Mouse (Mus musculus): ENCODE results near the gene Csde1. TPM values are rescaled to one million over a fixed set of nuclear protein-coding genes. Genes with fewer than 3 reads are reported as not detected.

Gene Csde1
- total and polyA plus RNA-seq, 3 experiments, result 196 to 249 (median 210) TPM

GRCm38 (mm10) chr3:103075871-103076270 lies 55.6 kb downstream of the Csde1 start:
- Histone ChIP-seq H3K4me1 (ENCODE audit: control insufficient read depth in 1 of 2, insufficient read depth in 2 of 2) (no peaks in the 10 kb centered on the region), H3K4me3 (replicated peaks in 1 of 3; ENCODE audit: low read depth in 2 of 3, low read length in 2 of 3, poor library complexity in 1 of 3) (no peak overlapping the region), H3K9ac (ENCODE audit: insufficient read depth, low read depth) (no peak overlapping the region), H3K4me2 (ENCODE audit: insufficient read depth, low read depth, poor library complexity, severe bottlenecking) (no peak overlapping the region), H3K27ac (ENCODE audit: insufficient read depth, low read depth) (no peak overlapping the region), H3K27me3 (replicated peaks) (no peaks in the 10 kb centered on the region), H3K9me3 (replicated peaks; ENCODE audit: low read length) (no peaks in the 10 kb centered on the region), H3K36me3 (replicated peaks in 1 of 2; ENCODE audit: control insufficient read depth in 1 of 2, insufficient read depth in 1 of 2, low read length in 1 of 2) (peaks cover 0 to 2% of the 10 kb centered on the region in 2 experiments), H3K79me2 (replicated peaks; ENCODE audit: control insufficient read depth, extremely low read depth, insufficient read depth, poor library complexity, severe bottlenecking) (no peaks in the 10 kb centered on the region)
- TF ChIP-seq E2F4 (IDR thresholded peaks at IDR 0.05; ENCODE audit: insufficient replicate concordance, low read depth, low read length), result no peak
- TF ChIP-seq CTCF (conservative IDR thresholded peaks at IDR 0.05 in 1 of 2, IDR thresholded peaks at IDR 0.05 in 1 of 2; ENCODE audit: low read depth in 2 of 2, low read length in 2 of 2), result no peak
- TF ChIP-seq ZMIZ1 (IDR thresholded peaks at IDR 0.05; ENCODE audit: low read depth, low read length), result no peak
- TF ChIP-seq ELF1 (IDR thresholded peaks at IDR 0.05; ENCODE audit: low read depth, low read length), result no peak
- TF ChIP-seq TCF12 (IDR thresholded peaks at IDR 0.05; ENCODE audit: low read depth, low read length), result no peak
- TF ChIP-seq JUND (conservative IDR thresholded peaks at IDR 0.05; ENCODE audit: low read depth, low read length), result no peak
- TF ChIP-seq CHD1 (IDR thresholded peaks at IDR 0.05; ENCODE audit: low read depth, low read length), result no peak
- no peak for TF ChIP-seq NRF1 (IDR thresholded peaks at IDR 0.05; ENCODE audit: low read depth, low read length)
- no peak for TF ChIP-seq BHLHE40 (IDR thresholded peaks at IDR 0.05; ENCODE audit: low read depth, low read length)
- TF ChIP-seq MAZ (IDR thresholded peaks at IDR 0.05; ENCODE audit: low read depth, low read length), result no peak
- no peak for TF ChIP-seq SMC3 (IDR thresholded peaks at IDR 0.05; ENCODE audit: low read depth, low read length)
- TF ChIP-seq USF2 (conservative IDR thresholded peaks at IDR 0.05; ENCODE audit: low read depth, low read length), result no peak
- no peak for TF ChIP-seq SIN3A (IDR thresholded peaks at IDR 0.05; ENCODE audit: low read length)
- TF ChIP-seq MEF2A (IDR thresholded peaks at IDR 0.05; ENCODE audit: borderline replicate concordance, low read depth, low read length), result no peak
- no peak for TF ChIP-seq KAT2A (IDR thresholded peaks at IDR 0.05; ENCODE audit: insufficient replicate concordance, low read length)
- no peak for TF ChIP-seq USF1 (IDR thresholded peaks at IDR 0.05; ENCODE audit: low read depth, low read length)
- no peak for TF ChIP-seq MYC (IDR thresholded peaks at IDR 0.05; ENCODE audit: low read depth, low read length)
- TF ChIP-seq ZKSCAN1 (IDR thresholded peaks at IDR 0.05; ENCODE audit: borderline replicate concordance, low read depth, low read length), result no peak
- no peak for TF ChIP-seq MXI1 (IDR thresholded peaks at IDR 0.05; ENCODE audit: low read depth, low read length)
- dilution Hi-C loops (cut with MboI; ENCODE audit: extremely low pct_ligation_motif_present, extremely low pct_unique_long_range_greater_than_20kb, low sequenced_read_pairs) (no loop called here), in situ Hi-C loops (cut with MboI; ENCODE audit: low pct_ligation_motif_present, low pct_unique_long_range_greater_than_20kb, low sequenced_read_pairs) (no loop called here)
- DNase-seq (ENCODE audit: extremely low read depth), result no peak

GRCm38 (mm10) chr3:103076476-103076875 lies 56.2 kb downstream of the Csde1 start:
- H3K27ac ChIP-seq (ENCODE audit: insufficient read depth, low read depth), result no peak overlapping the region
- no peak overlapping the region for H3K9ac ChIP-seq (ENCODE audit: insufficient read depth, low read depth)
- TF ChIP-seq ELF1 (IDR thresholded peaks at IDR 0.05; ENCODE audit: low read depth, low read length), result no peak
- no peak for TF ChIP-seq BHLHE40 (IDR thresholded peaks at IDR 0.05; ENCODE audit: low read depth, low read length)
- TF ChIP-seq CHD1 (IDR thresholded peaks at IDR 0.05; ENCODE audit: low read depth, low read length), result no peak
- no peak for TF ChIP-seq ZC3H11A (IDR thresholded peaks at IDR 0.05; ENCODE audit: low read depth, low read length)
- no peak for TF ChIP-seq NELFE (IDR thresholded peaks at IDR 0.05; ENCODE audit: low read depth, low read length)
- no peaks in the 10 kb centered on the region for H3K79me2 ChIP-seq (replicated peaks; ENCODE audit: control insufficient read depth, extremely low read depth, insufficient read depth, poor library complexity, severe bottlenecking)
- dilution Hi-C loops (cut with MboI; ENCODE audit: extremely low pct_ligation_motif_present, extremely low pct_unique_long_range_greater_than_20kb, low sequenced_read_pairs), result no loop called here
- in situ Hi-C loops (cut with MboI; ENCODE audit: low pct_ligation_motif_present, low pct_unique_long_range_greater_than_20kb, low sequenced_read_pairs), result no loop called here
- no peak for DNase-seq (ENCODE audit: extremely low read depth)
- no peaks in the 10 kb centered on the region for H3K4me1 ChIP-seq (ENCODE audit: control insufficient read depth in 1 of 2, insufficient read depth in 2 of 2)
- H3K4me3 ChIP-seq (replicated peaks in 1 of 3; ENCODE audit: low read depth in 2 of 3, low read length in 2 of 3, poor library complexity in 1 of 3), result no peak overlapping the region
- H3K36me3 ChIP-seq (replicated peaks in 1 of 2; ENCODE audit: control insufficient read depth in 1 of 2, insufficient read depth in 1 of 2, low read length in 1 of 2), result no peaks in the 10 kb centered on the region
- H3K27me3 ChIP-seq (replicated peaks), result no peaks in the 10 kb centered on the region
- no peak overlapping the region for H3K4me2 ChIP-seq (ENCODE audit: insufficient read depth, low read depth, poor library complexity, severe bottlenecking)
- no peaks in the 10 kb centered on the region for H3K9me3 ChIP-seq (replicated peaks; ENCODE audit: low read length)
